Mouse (Mus musculus) CH12.LX (cell line): ENCODE measurements at regions not wholly inside any gene's neighbourhood (a gene's known extent, or its start where the extent isn't known, plus 50 kb on each side); places are given as distances from the start of the nearest gene placed in this dataset.

Experiments
- DNase-seq: peaks from one replicate; pipeline ENCODE4 v3.0.0-alpha.2; 2013; ENCODE audit errors: extremely low read depth
- H3K27ac ChIP-seq: 2 replicates; pipeline ENCODE4 v1.5.1; 2012; ENCODE audit warnings: low read depth, mild to moderate bottlenecking, control low read depth, moderate library complexity; ENCODE audit not compliant: insufficient read depth
- H3K27me3 ChIP-seq: replicated peaks from 2 replicates; pipeline ENCODE3; 2012; ENCODE audit warnings: inconsistent platforms
- H3K36me3 ChIP-seq, 2 experiments: replicated peaks in 1 of 2; 2 replicates each; pipeline versions ENCODE3 to v1.6.1; 2012; ENCODE audit warnings: inconsistent platforms in 1 of 2, low read length in 1 of 2, mild to moderate bottlenecking in 1 of 2, mixed read lengths in 1 of 2, moderate library complexity in 1 of 2; ENCODE audit not compliant: control insufficient read depth in 1 of 2, insufficient read depth in 1 of 2
- H3K4me1 ChIP-seq, 2 experiments: 2 replicates each; pipeline ENCODE4 v1.6.1; 2012; ENCODE audit warnings: inconsistent platforms in 1 of 2, moderate library complexity in 1 of 2; ENCODE audit not compliant: insufficient read depth in 2 of 2, control insufficient read depth in 1 of 2
- H3K4me2 ChIP-seq: 2 replicates; pipeline ENCODE4 v1.6.1; 2012; ENCODE audit warnings: low read depth, mild to moderate bottlenecking, control low read depth; ENCODE audit not compliant: poor library complexity, insufficient read depth, severe bottlenecking
- H3K4me3 ChIP-seq, 3 experiments: fragments of 150-350 bp in 1 of 3; sonication (generic) in 1 of 3; replicated peaks in 1 of 3; 2 replicates each; pipeline versions ENCODE3 to v1.5.1; 2011 to 2012; ENCODE audit warnings: low read depth in 2 of 3, low read length in 2 of 3, mild to moderate bottlenecking in 2 of 3, moderate library complexity in 2 of 3, control low read depth in 1 of 3, improper control_type of control experiment in 1 of 3, inconsistent platforms in 1 of 3, mixed read lengths in 1 of 3; ENCODE audit not compliant: poor library complexity in 1 of 3
- H3K79me2 ChIP-seq: replicated peaks from 2 replicates; pipeline ENCODE4 v1.6.1; 2012; ENCODE audit warnings: mild to moderate bottlenecking, moderate library complexity; ENCODE audit not compliant: control insufficient read depth, poor library complexity, insufficient read depth, severe bottlenecking; ENCODE audit errors: extremely low read depth
- H3K9ac ChIP-seq: 2 replicates; pipeline ENCODE4 v1.6.1; 2012; ENCODE audit warnings: low read depth, mild to moderate bottlenecking, control low read depth, moderate library complexity; ENCODE audit not compliant: insufficient read depth
- H3K9me3 ChIP-seq: replicated peaks from 2 replicates; pipeline ENCODE3; 2012; ENCODE audit warnings: low read length, inconsistent platforms, mixed read lengths
- CHD2 ChIP-seq: IDR thresholded peaks from 2 replicates; pipeline ENCODE4 v1.6.1; 2011; ENCODE audit warnings: low read length, improper control_type of control experiment
- CTCF ChIP-seq, 2 experiments: IDR thresholded peaks in 1 of 2; conservative IDR thresholded peaks in 1 of 2; 2 replicates each; pipeline ENCODE4 v1.5.1; 2011 to 2012; ENCODE audit warnings: low read depth in 2 of 2, low read length in 2 of 2, improper control_type of control experiment in 1 of 2, inconsistent platforms in 1 of 2, mild to moderate bottlenecking in 1 of 2, moderate library complexity in 1 of 2
- GABPA ChIP-seq: IDR thresholded peaks from 2 replicates; pipeline ENCODE4 v1.6.1; 2012; ENCODE audit warnings: low read depth, low read length, improper control_type of control experiment, inconsistent platforms; ENCODE audit not compliant: insufficient replicate concordance
- IRF4 ChIP-seq: IDR thresholded peaks from 2 replicates; pipeline ENCODE4 v1.6.1; 2014; ENCODE audit warnings: low read depth, mild to moderate bottlenecking, inconsistent platforms, low read length, improper control_type of control experiment
- JUN ChIP-seq: IDR thresholded peaks from 2 replicates; pipeline ENCODE4 v1.6.1; 2011; ENCODE audit warnings: low read depth, mild to moderate bottlenecking, low read length, improper control_type of control experiment, moderate library complexity; ENCODE audit not compliant: insufficient read depth
- MAX ChIP-seq: IDR thresholded peaks from 2 replicates; pipeline ENCODE4 v1.6.1; 2011; ENCODE audit warnings: low read length, improper control_type of control experiment
- MAZ ChIP-seq: IDR thresholded peaks from 2 replicates; pipeline ENCODE4 v1.6.1; 2012; ENCODE audit warnings: low read depth, mild to moderate bottlenecking, inconsistent platforms, low read length, improper control_type of control experiment, moderate library complexity
- NRF1 ChIP-seq: IDR thresholded peaks from 2 replicates; pipeline ENCODE4 v1.6.1; 2014; ENCODE audit warnings: low read depth, mild to moderate bottlenecking, inconsistent platforms, low read length, improper control_type of control experiment, moderate library complexity
- PAX5 ChIP-seq: IDR thresholded peaks from 2 replicates; pipeline ENCODE4 v1.6.1; 2012; ENCODE audit warnings: low read length, inconsistent platforms, mixed read lengths
- POLR2A ChIP-seq: IDR thresholded peaks from 2 replicates; pipeline ENCODE4 v1.6.1; 2011; ENCODE audit warnings: low read depth, mild to moderate bottlenecking, improper control_type of control experiment, low read length
- POLR2AphosphoS2 ChIP-seq: IDR thresholded peaks from 2 replicates; pipeline ENCODE4 v1.6.1; 2011; ENCODE audit warnings: low read depth, low read length, improper control_type of control experiment
- RAD21 ChIP-seq: IDR thresholded peaks from 2 replicates; pipeline ENCODE4 v1.6.1; 2011; ENCODE audit warnings: low read depth, mild to moderate bottlenecking, low read length, improper control_type of control experiment, moderate library complexity
- RCOR1 ChIP-seq: conservative IDR thresholded peaks from 2 replicates; pipeline ENCODE4 v1.6.1; 2012; ENCODE audit warnings: low read depth, mild to moderate bottlenecking, inconsistent platforms, low read length, improper control_type of control experiment
- SIN3A ChIP-seq: IDR thresholded peaks from 2 replicates; pipeline ENCODE4 v1.6.1; 2012; ENCODE audit warnings: low read length, improper control_type of control experiment, inconsistent platforms
- SMC3 ChIP-seq: IDR thresholded peaks from 2 replicates; pipeline ENCODE4 v1.6.1; 2011; ENCODE audit warnings: low read depth, low read length, improper control_type of control experiment
- TBP ChIP-seq: conservative IDR thresholded peaks from 2 replicates; pipeline ENCODE4 v1.6.1; 2011; ENCODE audit warnings: low read depth, low read length, improper control_type of control experiment
- TCF12 ChIP-seq: IDR thresholded peaks from 2 replicates; pipeline ENCODE4 v1.6.1; 2014; ENCODE audit warnings: low read depth, mild to moderate bottlenecking, inconsistent platforms, low read length, improper control_type of control experiment
- USF2 ChIP-seq: conservative IDR thresholded peaks from 2 replicates; pipeline ENCODE4 v1.6.1; 2011; ENCODE audit warnings: low read depth, low read length, improper control_type of control experiment
- ZC3H11A ChIP-seq: IDR thresholded peaks from 2 replicates; pipeline ENCODE4 v1.6.1; 2012; ENCODE audit warnings: low read depth, mild to moderate bottlenecking, inconsistent platforms, low read length, improper control_type of control experiment
- ZKSCAN1 ChIP-seq: IDR thresholded peaks from 2 replicates; pipeline ENCODE4 v1.6.1; 2012; ENCODE audit warnings: low read depth, inconsistent platforms, low read length, improper control_type of control experiment, borderline replicate concordance
- ZNF384 ChIP-seq: IDR thresholded peaks from 2 replicates; pipeline ENCODE4 v1.6.1; 2012; ENCODE audit warnings: low read depth, low read length, improper control_type of control experiment, inconsistent platforms
- dilution Hi-C: fragments of 300-500 bp; cut with MboI; formaldehyde crosslinking; loops from 2 replicates; pipeline ENCODE4 v1.14.3; 2020; ENCODE audit warnings: low sequenced_read_pairs; ENCODE audit not compliant: extremely low pct_unique_long_range_greater_than_20kb, extremely low pct_ligation_motif_present
- in situ Hi-C: fragments of 300-500 bp; cut with MboI; formaldehyde crosslinking; loops from 3 replicates; pipeline ENCODE4 v1.14.3; 2019; ENCODE audit warnings: low sequenced_read_pairs, low pct_ligation_motif_present, low pct_unique_long_range_greater_than_20kb, mixed read lengths

DNA sequence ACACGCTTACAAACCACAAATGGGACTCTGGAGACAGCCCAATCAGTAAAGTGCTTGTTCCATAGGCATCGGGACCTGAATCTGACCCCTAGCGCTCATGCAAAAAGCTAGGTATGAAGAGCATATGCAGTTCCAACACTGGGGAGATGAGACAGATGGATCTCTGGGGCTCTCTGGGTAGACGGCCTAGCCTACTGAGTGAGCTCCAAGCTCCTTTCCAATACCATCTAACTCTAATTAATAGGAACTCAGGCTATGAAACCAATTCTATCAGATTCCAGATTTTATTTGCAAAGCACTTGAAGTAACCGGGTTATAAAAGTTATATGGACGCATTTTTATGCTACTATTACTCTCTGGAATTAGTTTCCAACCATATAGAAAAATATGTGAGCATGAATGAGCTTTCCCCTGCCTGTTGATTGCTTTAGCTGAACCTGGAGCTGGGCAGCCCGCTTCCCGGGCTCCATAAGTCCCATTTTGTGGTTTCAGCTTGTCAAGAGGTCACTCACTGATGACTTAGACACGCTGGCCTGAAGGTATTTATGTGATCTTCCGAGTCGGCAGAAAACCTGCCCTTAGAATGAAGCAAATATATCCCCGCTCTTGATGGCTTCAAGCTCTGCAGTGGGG lies 276.4 kb upstream of the Veph1 start:
- no peak for TF ChIP-seq ZNF384
- TF ChIP-seq RAD21 = no peak
- no peak for TF ChIP-seq TCF12
- no peak for TF ChIP-seq POLR2A
- TF ChIP-seq GABPA = no peak
- TF ChIP-seq JUN = no peak
- no peak for TF ChIP-seq ZC3H11A
- no peak for TF ChIP-seq NRF1
- no peak for TF ChIP-seq SMC3
- TF ChIP-seq POLR2AphosphoS2 = no peak
- no peak for TF ChIP-seq RCOR1
- no peak for TF ChIP-seq USF2
- no peak for TF ChIP-seq MAX
- H3K4me1 ChIP-seq = no peaks in the 10 kb centered on the region
- dilution Hi-C loops = no loop called here
- H3K27me3 ChIP-seq = no peaks in the 10 kb centered on the region
- H3K27ac ChIP-seq = no peak overlapping the region
- no peaks in the 10 kb centered on the region for H3K9me3 ChIP-seq
- H3K4me3 ChIP-seq = no peak overlapping the region
- no peak overlapping the region for H3K9ac ChIP-seq
- no peaks in the 10 kb centered on the region for H3K36me3 ChIP-seq
- in situ Hi-C loops = no loop called here
- H3K4me2 ChIP-seq = no peak overlapping the region
- DNase-seq = no peak
- no peaks in the 10 kb centered on the region for H3K79me2 ChIP-seq

DNA sequence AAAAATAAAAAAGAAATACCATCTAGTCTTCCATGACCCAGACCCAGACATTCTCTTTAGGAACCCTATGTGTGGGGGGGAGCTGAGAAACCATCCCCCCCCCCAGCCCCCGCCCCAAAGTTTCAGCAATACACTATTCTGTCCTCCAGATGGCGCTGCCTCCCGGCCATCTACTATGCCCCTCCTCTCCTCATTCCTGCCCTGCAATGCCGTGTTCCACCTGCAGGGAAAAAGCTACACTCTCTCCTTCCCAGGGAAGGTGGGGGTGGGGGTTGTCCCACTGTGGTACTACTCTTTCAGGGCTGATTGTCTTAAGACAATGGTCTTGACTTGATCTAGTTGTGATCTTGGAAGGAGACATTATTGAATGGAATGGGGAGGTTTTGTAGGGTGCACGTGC lies 273.7 kb upstream of the Veph1 start:
- H3K79me2 ChIP-seq = no peaks in the 10 kb centered on the region
- no peak overlapping the region for H3K9ac ChIP-seq
- no peaks in the 10 kb centered on the region for H3K27me3 ChIP-seq
- no peak overlapping the region for H3K4me3 ChIP-seq
- 0 out of 2 replicates have a peak overlapping the region, but pooled peaks have one; percentile 35 for H3K4me2 ChIP-seq
- DNase-seq = peak; percentile 53
- in situ Hi-C loops = no loop called here
- H3K9me3 ChIP-seq = no peaks in the 10 kb centered on the region
- no peak overlapping the region for H3K27ac ChIP-seq
- dilution Hi-C loops = no loop called here
- no peak for TF ChIP-seq IRF4
- TF ChIP-seq SMC3 = peak; percentile 41
- no peak for TF ChIP-seq ZKSCAN1
- TF ChIP-seq TBP = no peak
- peak; percentile 46 for TF ChIP-seq RAD21
- peak; percentile 66 to 82 for TF ChIP-seq CTCF (conservative IDR thresholded peaks at IDR 0.05 in 1 of 2, IDR thresholded peaks at IDR 0.05 in 1 of 2; ENCODE audit: low read depth in 2 of 2, low read length in 2 of 2)
- TF ChIP-seq MAZ = no peak
- no peak for TF ChIP-seq PAX5
- no peak for TF ChIP-seq SIN3A
- TF ChIP-seq POLR2A = no peak
- peak; percentile 59 for TF ChIP-seq CHD2
- no peaks in the 10 kb centered on the region for H3K36me3 ChIP-seq
- peaks cover 0 to 2% of the 10 kb centered on the region in 2 experiments; a peak in 1 of 4 replicates for H3K4me1 ChIP-seq
